Mouse (Mus musculus): ENCODE results near the gene Zfp978.
"Not testable (repeated sequence)": the region's sequence is repeated elsewhere in the genome, so short reads cannot be mapped to it uniquely, and the experiment has no call there.

Zfp978 gene

DNA sequence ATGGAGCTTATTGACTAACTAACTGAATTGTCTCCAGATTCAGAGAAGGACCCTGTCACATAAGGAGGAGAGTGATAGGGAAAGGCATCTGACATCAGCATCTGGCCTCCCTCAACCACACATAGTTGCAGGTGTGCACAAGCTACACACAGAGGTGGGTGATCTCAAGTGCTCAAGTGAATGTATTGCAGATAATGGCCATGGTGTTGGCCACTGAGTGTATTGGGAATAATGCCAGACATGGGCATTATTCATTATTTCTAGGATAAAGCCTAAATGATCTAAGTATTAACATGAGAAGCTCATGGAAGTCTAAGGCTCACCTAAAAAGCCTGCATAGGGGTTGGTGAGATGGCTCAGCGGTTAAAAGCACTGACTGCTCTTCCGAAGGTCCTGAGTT lies 10.6 kb upstream of the Zfp978 start:
- not testable (repeated sequence) for DNase-seq (ENCODE audit: low spot score)

GRCm38 (mm10) chr4:147351376-147351980 lies 9.6 kb upstream of the Zfp978 start:
- not testable (repeated sequence) for DNase-seq (ENCODE audit: low spot score)

GRCm38 (mm10) chr4:147353626-147354025 lies 7.5 kb upstream of the Zfp978 start:
- not testable (repeated sequence) for DNase-seq (ENCODE audit: low spot score)

- DNase-seq (ENCODE audit: low spot score): not testable (repeated sequence)
Measured at GRCm38 (mm10) chr4:147356042-147356441, 5.1 kb upstream of the Zfp978 start.

- not testable (repeated sequence) for DNase-seq (ENCODE audit: low spot score)
Measured at GRCm38 (mm10) chr4:147357195-147357594, 3.9 kb upstream of the Zfp978 start.

DNA sequence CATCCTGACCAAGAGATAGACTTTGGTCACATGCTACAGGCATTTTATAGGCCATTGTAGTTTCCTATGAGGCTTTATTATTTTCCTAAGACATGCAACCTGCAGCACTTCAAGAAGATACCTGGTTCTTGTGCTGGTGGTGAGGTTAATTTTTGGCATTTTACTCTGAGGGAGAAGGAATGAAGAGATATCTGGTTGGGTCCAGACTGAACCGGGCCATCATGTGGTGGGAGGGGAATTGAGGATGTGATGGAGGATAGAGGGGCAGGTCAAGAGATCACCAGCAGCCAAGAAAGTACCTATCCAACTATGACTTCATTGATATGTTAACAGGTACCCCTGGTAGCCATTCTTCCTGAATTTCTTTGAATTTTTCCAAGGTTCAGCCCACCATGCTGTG lies 769 bp downstream of the Zfp978 start:
- not testable (repeated sequence) for DNase-seq (ENCODE audit: low spot score)

- DNase-seq (ENCODE audit: low spot score): not testable (repeated sequence)
Measured at GRCm38 (mm10) chr4:147369564-147369963, 8.5 kb downstream of the Zfp978 start.

GRCm38 (mm10) chr4:147383199-147383598 lies 22.1 kb downstream of the Zfp978 start:
- not testable (repeated sequence) for DNase-seq (ENCODE audit: low spot score)

DNA sequence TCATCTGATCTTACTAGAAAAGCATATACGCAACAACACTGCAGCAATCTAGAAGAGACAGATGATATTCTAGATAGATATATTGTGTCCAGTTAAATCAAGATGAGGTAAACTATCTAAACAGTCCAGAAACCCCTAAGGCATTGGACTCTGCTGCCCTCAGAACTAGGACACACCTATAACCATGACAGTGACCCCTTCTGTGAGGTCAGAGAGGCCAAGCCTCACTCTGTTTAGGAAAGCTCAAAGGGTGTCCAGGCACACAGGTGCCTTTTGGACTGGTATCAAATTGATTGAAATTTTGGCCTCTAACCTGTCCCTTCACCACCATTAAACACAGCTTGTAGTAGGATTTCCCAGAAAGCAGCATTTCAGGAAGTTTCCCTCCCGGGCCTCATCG lies 36.1 kb downstream of the Zfp978 start:
- not testable (repeated sequence) for DNase-seq (ENCODE audit: low spot score)

- DNase-seq (ENCODE audit: low spot score): not testable (repeated sequence)
Measured at GRCm38 (mm10) chr4:147397934-147398682, 37.0 kb downstream of the Zfp978 start.

DNA sequence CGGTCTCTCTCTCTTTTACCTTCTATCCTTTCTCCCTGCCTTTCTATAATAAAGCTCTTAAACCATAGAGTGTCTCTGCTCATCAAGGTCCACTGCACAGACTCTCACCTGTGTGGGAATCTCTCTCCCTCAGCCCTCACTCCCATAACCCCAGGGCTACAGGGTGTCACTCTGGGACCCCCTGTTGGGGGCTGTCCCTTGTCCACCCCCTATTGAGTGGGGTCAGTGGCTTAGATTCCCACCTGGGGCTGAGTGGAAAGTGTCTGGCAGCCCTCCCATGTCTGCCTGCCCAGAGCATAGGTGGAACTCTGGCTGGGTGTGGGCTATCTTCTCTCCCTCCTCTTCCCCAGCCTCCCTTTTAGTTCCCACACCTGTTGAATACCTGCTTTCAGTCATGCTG lies 37.6 kb downstream of the Zfp978 start:
- not testable (repeated sequence) for DNase-seq (ENCODE audit: low spot score)

DNA sequence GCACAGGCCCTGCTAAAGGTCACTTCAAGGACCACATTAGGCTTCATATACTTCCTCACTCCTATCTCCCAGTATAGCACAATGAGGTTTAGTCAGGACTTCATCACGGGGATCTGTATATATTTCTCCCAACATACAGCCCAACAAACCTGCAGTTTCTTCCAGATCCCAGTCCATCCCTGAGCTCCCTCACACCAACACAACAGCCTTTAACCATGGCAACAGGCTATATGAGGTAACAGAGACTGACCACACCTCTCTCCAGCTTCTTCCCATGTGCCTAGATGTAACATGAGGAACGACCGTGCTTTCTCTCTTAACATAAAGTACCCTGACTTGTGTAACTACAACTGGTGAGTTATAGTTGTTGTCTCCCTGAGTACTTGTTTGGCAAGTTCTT lies 38.4 kb downstream of the Zfp978 start:
- DNase-seq (ENCODE audit: low spot score): not testable (repeated sequence)

DNA sequence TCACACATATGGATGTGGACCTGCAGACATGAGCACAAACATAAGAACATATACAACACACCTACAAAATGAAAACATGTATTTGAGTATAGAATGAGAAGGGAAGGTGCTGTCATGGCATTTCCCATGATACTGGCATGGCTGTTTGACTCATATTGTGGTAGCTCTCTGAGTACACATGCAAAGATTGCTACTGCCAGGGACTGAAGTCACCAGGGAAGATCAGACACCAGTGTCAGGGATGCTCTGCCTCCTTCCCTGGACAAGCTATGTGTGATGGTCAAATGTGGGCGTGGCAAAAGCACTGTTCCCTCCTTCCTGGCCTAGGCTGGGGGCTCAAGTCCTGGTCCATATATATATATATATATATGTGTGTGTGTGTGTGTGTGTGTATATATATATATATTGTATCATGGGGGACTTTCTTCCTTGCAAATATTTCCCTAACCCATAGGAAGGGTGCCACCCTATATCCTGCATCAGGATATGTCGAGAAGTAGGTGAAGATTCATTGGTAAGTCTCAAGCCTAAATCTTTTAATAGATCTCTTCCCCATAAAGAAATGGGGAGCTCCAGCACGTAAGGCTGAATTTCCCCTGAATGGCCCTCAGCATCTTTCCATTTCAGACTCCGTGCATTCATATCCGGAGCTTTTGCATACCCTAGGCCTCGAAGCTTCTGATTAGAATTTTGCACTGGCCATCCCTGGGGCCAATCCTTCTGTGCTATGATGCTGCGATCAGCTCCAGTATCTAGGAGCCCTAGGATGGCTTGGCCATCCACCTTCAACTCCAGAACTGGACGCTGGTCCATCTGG lies 39.1 kb downstream of the Zfp978 start:
- DNase-seq (ENCODE audit: low spot score): not testable (repeated sequence)

DNA sequence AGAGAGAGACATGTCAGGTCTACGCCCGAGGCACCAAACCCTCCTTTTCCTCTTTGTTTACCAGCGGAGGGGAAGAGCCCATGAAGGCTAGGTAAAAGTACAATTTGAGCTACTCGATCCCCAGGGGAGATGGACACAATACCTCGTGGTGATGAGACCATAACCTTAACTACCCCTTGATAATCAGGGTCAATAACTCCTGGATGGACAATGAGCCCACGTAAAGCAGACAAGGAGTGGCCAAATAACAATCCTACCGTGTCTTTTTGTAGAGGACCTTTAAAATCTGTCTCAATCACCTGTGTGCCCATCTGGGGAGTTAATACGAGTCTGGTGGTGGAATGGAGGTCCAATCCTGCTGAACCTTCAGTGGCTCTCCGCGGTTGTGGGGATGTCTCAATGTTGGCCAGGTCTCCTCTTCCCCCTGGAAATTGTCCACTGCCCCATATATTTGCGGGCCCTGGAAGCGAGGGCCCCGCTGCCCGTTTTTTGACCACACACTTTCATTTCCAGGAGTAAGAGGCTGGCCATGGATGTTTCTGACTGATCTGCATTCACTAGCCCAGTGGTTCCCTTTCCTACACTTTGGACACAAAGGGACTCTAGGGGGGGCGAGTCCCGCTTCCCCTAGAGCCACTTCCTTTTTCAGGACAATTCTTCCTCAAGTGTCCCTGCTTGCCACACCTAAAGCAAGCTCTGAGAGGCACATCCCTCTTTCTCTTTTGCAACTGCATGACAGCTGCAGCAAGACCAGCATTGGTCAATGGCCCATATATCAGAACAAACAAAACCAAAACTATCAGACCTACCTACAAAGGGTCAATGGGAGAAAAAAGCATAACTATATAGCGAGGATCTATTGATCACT lies 40.0 kb downstream of the Zfp978 start:
- DNase-seq (ENCODE audit: low spot score): not testable (repeated sequence)

- DNase-seq (ENCODE audit: low spot score): not testable (repeated sequence)
Measured at GRCm38 (mm10) chr4:147401736-147402506, 40.8 kb downstream of the Zfp978 start.

DNA sequence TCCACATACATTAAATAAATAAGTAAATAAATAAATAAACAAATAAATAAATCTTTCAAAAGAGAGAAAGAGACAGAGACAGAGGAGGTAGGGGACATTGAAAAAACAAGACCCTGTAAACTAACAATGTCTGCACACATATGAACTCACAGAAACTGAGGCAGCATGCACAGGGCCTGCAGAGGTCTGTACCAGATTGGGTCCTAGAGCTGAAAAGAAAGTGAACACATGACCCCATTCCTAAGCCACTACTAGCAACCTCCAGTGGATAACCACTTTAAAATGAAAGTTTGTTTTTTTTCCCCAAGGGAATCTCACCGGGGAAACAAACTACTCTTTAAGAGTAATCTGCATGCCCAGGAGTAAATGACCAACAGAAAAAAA lies 41.4 kb downstream of the Zfp978 start:
- DNase-seq (ENCODE audit: low spot score): not testable (repeated sequence)

GRCm38 (mm10) chr4:147403509-147403908 lies 42.4 kb downstream of the Zfp978 start:
- DNase-seq (ENCODE audit: low spot score): not testable (repeated sequence)

- DNase-seq (ENCODE audit: low spot score): not testable (repeated sequence)
Measured at GRCm38 (mm10) chr4:147403931-147404913, 43.1 kb downstream of the Zfp978 start.

- no peak for DNase-seq (ENCODE audit: low spot score)
Measured at GRCm38 (mm10) chr4:147406735-147407462, 45.8 kb downstream of the Zfp978 start.
